Mouse (Mus musculus): Measurements from ENCODE around the gene Snd1. TPM values are rescaled to one million over a fixed set of nuclear protein-coding genes. Genes with fewer than 3 reads are reported as not detected.

Gene Snd1
- polyA plus RNA-seq, 1 experiment from 2014 or later: 113 TPM

GRCm38 (mm10) chr6:28464630-28465029 is 10.3 kb upstream of the Snd1 start:
- Histone ChIP-seq H3K27me3 (no peaks in the 10 kb centered on the region), H3K9ac (no peak overlapping the region), H3K27ac (0 out of 2 replicates have a peak overlapping the region, but pooled peaks have one; percentile 18), H3K4me2 (replicated peaks) (no peak overlapping the region), H3K4me1 (peaks cover 5% of the 10 kb centered on the region; the same call in 1 of the 2 replicates), H3K9me3 (replicated peaks) (no peaks in the 10 kb centered on the region), H3K4me3 (no peak overlapping the region), H3K36me3 (no peaks in the 10 kb centered on the region)
- 29% methylated on average over 6 of the region's 6 CpGs for WGBS
- peak; percentile 61; the same call in 1 of the 2 replicates for ATAC-seq (ENCODE audit: low FRiP score)

GRCm38 (mm10) chr6:28470017-28470602 is 4.8 kb upstream of the Snd1 start:
- Histone ChIP-seq H3K4me2 (replicated peaks) (no peak overlapping the region), H3K4me1 (no peaks in the 10 kb centered on the region), H3K27me3 (no peaks in the 10 kb centered on the region), H3K27ac (no peak overlapping the region), H3K9me3 (replicated peaks) (no peaks in the 10 kb centered on the region), H3K36me3 (no peaks in the 10 kb centered on the region), H3K4me3 (no peak overlapping the region), H3K9ac (no peak overlapping the region)
- WGBS: 63% methylated on average over 4 of the region's 4 CpGs
- ATAC-seq (ENCODE audit: low FRiP score): no peak

GRCm38 (mm10) chr6:28470621-28471020 is 4.3 kb upstream of the Snd1 start:
- no peaks in the 10 kb centered on the region for H3K36me3 ChIP-seq
- H3K4me1 ChIP-seq: no peaks in the 10 kb centered on the region
- no peak overlapping the region for H3K4me3 ChIP-seq
- H3K9ac ChIP-seq: no peak overlapping the region
- H3K27me3 ChIP-seq: no peaks in the 10 kb centered on the region
- H3K27ac ChIP-seq: no peak overlapping the region
- H3K9me3 ChIP-seq (replicated peaks): no peaks in the 10 kb centered on the region
- ATAC-seq (ENCODE audit: low FRiP score): no peak
- WGBS: 84% methylated on average over 5 of the region's 5 CpGs
- no peak overlapping the region for H3K4me2 ChIP-seq (replicated peaks)

- no peaks in the 10 kb centered on the region for H3K4me1 ChIP-seq
Measured at GRCm38 (mm10) chr6:28471284-28472035, 3.5 kb upstream of the Snd1 start.

DNA sequence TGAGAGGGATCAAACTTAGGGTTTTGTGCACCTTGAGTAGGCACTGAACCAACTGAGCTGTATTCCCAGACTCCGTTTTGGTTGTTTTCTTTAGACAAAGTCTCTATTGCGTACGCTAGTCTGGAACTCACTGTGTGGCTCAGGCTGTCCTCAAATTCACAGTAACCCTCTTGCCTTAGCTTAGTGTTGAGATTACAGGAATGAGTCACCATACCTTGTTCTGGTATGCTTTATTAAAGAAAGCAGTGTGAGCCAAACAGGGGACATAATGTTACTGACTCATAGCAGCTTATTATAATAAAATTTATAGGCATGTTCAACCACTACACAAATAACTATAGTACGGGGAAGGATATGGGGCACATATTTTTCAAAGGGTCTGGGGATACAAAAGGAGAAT is 728 bp upstream of the Snd1 start:
- no peaks in the 10 kb centered on the region for H3K36me3 ChIP-seq
- no peak overlapping the region for H3K9ac ChIP-seq
- ATAC-seq (ENCODE audit: low FRiP score): no peak
- no peak overlapping the region for H3K27ac ChIP-seq
- H3K27me3 ChIP-seq: no peaks in the 10 kb centered on the region
- no peaks in the 10 kb centered on the region for H3K9me3 ChIP-seq (replicated peaks)
- H3K4me1 ChIP-seq: 0 out of 2 replicates have a peak, but pooled peaks cover 4% of the 10 kb centered on the region
- WGBS: 86% methylated on average over 4 of the region's 4 CpGs
- no peak overlapping the region for H3K4me3 ChIP-seq
- no peak overlapping the region for H3K4me2 ChIP-seq (replicated peaks)

More at GRCm38 (mm10) chr6:28471284-28472035, 3.5 kb upstream of the Snd1 start:
- no peak for ATAC-seq (ENCODE audit: low FRiP score)
- Histone ChIP-seq H3K4me2 (replicated peaks) (no peak overlapping the region), H3K9ac (no peak overlapping the region), H3K27me3 (no peaks in the 10 kb centered on the region), H3K9me3 (replicated peaks) (no peaks in the 10 kb centered on the region), H3K27ac (no peak overlapping the region), H3K4me3 (no peak overlapping the region), H3K36me3 (no peaks in the 10 kb centered on the region)
- WGBS: 87% methylated on average over 9 of the region's 9 CpGs

DNA sequence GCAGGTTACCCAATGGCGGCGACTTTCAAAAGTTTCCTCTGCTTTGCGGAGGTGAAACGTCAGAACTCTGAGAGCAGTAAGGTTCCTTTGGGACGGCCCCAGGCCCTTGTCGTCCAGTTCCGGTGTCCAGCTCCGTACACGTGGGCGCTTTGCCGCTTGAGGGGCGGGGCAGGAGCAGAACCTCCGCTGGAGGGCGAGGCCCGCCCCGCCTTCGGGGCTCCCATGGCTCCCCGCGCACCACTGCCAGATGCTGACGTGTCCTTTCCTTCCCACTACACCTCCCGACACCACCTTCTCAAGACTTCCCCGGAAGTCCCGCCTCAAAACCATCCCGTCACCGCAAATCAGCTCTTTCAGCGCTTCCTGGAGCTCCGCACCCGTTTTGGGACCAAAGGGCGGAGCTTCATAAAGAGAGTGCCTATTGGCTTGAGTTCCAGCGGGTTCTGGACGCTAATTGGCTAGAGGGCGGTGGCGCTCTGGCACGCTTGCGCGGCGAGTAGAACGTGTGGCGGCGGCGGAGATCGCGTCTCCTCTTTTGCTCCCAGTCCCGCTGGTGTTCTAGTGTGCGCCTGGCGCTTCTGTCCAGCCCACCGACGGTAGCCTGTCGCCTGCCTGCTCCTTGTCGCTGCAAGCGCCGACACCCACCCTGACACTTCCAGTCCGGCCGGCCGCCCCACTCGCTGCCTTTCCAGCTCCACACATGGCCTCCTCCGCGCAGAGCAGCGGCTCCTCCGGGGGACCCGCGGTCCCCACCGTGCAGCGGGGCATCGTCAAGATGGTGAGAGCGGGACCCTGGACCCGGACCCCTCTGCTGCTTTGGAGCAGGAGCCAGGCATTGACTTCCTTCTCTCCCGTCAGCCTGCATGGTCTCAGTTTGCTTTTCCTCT is 5.2 kb downstream of the Snd1 start:
- ATAC-seq (ENCODE audit: low FRiP score): peak; percentile 100
- under 1% methylated on average over 68 of the region's 68 CpGs for WGBS

DNA sequence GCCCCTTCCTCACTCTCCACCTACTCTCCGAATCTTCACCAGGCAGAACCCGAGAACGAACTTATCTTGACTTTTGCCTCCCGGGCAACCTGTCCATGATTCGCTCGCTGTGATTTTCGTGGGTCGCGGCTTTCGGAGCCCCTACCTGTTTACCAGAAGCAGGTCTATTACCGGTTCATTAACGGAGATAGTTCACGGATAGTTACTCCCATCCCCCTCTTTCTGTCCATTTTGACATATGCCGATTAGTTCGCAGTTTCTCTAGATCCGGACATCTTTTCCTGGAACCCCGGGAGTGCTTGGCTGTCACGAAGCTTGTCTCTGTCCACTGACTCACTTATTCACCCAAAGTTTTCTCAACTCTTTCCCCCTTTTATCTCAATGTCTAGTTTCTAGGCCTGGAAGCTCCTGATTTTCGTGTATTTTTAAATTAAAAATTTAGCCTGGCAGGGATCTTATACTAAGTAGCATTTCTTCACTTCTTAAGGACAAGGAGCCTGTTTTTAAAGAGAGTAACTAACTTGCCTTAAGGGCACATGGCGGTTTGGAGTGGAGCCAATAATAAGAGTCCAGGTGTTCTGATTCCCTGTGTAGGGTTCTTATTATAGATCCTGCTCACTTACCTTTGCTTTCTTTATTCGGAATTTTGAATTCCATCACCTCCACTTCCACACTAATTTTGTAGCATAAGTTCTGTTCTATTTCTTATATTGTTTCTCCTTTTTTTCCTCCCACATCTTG is 6.0 kb downstream of the Snd1 start:
- 8% methylated on average over 21 of the region's 21 CpGs for whole genome bisulfite sequencing
- Histone ChIP-seq H3K27me3 (no peaks in the 10 kb centered on the region), H3K4me1 (peaks cover 28% of the 10 kb centered on the region), H3K9ac (peak overlapping the region; percentile 80), H3K4me3 (peak overlapping the region; percentile 93), H3K36me3 (0 out of 2 replicates have a peak, but pooled peaks cover 4% of the 10 kb centered on the region), H3K4me2 (replicated peaks) (peak overlapping the region; percentile 77), H3K27ac (peak overlapping the region; percentile 81; the same call in 1 of the 2 replicates), H3K9me3 (replicated peaks) (no peaks in the 10 kb centered on the region)
- ATAC-seq (ENCODE audit: low FRiP score): no peak

More for the DNA sequence above, 5.2 kb downstream of the Snd1 start:
- Histone ChIP-seq H3K27ac (peak overlapping the region; percentile 81), H3K36me3 (0 out of 2 replicates have a peak, but pooled peaks cover 4% of the 10 kb centered on the region), H3K27me3 (no peaks in the 10 kb centered on the region), H3K9ac (peak overlapping the region; percentile 80), H3K4me1 (peaks cover 24% of the 10 kb centered on the region), H3K4me2 (replicated peaks) (peak overlapping the region; percentile 77), H3K9me3 (replicated peaks) (no peaks in the 10 kb centered on the region), H3K4me3 (peak overlapping the region; percentile 93)

- H3K27ac ChIP-seq: no peak overlapping the region
- no peak overlapping the region for H3K9ac ChIP-seq
- WGBS: 88% methylated on average over 4 of the region's 4 CpGs
- H3K4me3 ChIP-seq: no peak overlapping the region
- no peak overlapping the region for H3K4me2 ChIP-seq (replicated peaks)
- no peak for ATAC-seq (ENCODE audit: low FRiP score)
- 0 out of 2 replicates have a peak, but pooled peaks cover 4% of the 10 kb centered on the region for H3K36me3 ChIP-seq
- H3K9me3 ChIP-seq (replicated peaks): no peaks in the 10 kb centered on the region
- peaks cover 28% of the 10 kb centered on the region for H3K4me1 ChIP-seq
- no peaks in the 10 kb centered on the region for H3K27me3 ChIP-seq
Measured at GRCm38 (mm10) chr6:28482711-28483315, 7.9 kb downstream of the Snd1 start.

GRCm38 (mm10) chr6:28486008-28486407 is 11.1 kb downstream of the Snd1 start:
- no peak for ATAC-seq (ENCODE audit: low FRiP score)
- WGBS: 95% methylated on average over 2 of the region's 2 CpGs
- no peak overlapping the region for H3K27ac ChIP-seq

DNA sequence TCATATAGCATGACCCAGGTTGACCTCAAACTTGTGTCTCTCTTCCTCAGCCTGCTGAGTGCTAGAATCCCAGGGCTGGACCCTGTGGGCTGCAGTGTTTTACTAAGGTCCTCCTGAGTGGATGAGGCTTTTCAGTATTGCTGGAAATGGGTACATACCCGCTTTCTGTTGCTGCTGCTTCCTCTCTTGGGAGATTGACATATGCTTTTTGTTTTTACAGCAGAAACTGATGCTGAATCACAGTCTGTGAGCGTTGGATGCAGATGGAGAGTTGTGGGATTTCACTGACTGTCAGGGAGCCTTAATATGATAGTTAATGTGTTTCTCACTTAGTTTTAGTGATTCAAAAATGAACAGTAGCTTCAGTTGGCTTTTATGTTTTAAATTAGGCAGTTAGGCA is 11.5 kb downstream of the Snd1 start:
- no peak for ATAC-seq (ENCODE audit: low FRiP score)
- Histone ChIP-seq H3K27me3 (no peaks in the 10 kb centered on the region), H3K4me1 (peaks cover 14% of the 10 kb centered on the region), H3K27ac (no peak overlapping the region), H3K4me2 (replicated peaks) (no peak overlapping the region), H3K9ac (no peak overlapping the region), H3K9me3 (replicated peaks) (no peaks in the 10 kb centered on the region), H3K4me3 (no peak overlapping the region), H3K36me3 (0 out of 2 replicates have a peak, but pooled peaks cover 11% of the 10 kb centered on the region)
- 67% methylated on average over 2 of the region's 2 CpGs for WGBS

More at GRCm38 (mm10) chr6:28486008-28486407, 11.1 kb downstream of the Snd1 start:
- H3K36me3 ChIP-seq: 0 out of 2 replicates have a peak, but pooled peaks cover 11% of the 10 kb centered on the region
- H3K4me1 ChIP-seq: peaks cover 19% of the 10 kb centered on the region
- no peak overlapping the region for H3K9ac ChIP-seq
- H3K4me2 ChIP-seq (replicated peaks): no peak overlapping the region
- no peak overlapping the region for H3K4me3 ChIP-seq
- no peaks in the 10 kb centered on the region for H3K9me3 ChIP-seq (replicated peaks)
- no peaks in the 10 kb centered on the region for H3K27me3 ChIP-seq

- H3K36me3 ChIP-seq: 0 out of 2 replicates have a peak, but pooled peaks cover 7% of the 10 kb centered on the region
- no peak overlapping the region for H3K4me2 ChIP-seq (replicated peaks)
- no peaks in the 10 kb centered on the region for H3K9me3 ChIP-seq (replicated peaks)
- H3K9ac ChIP-seq: no peak overlapping the region
- no peaks in the 10 kb centered on the region for H3K27me3 ChIP-seq
- peaks cover 10% of the 10 kb centered on the region for H3K4me1 ChIP-seq
- no peak overlapping the region for H3K4me3 ChIP-seq
- 87% methylated on average over 7 of the region's 7 CpGs for WGBS
- H3K27ac ChIP-seq: no peak overlapping the region
- ATAC-seq (ENCODE audit: low FRiP score): no peak
Measured at GRCm38 (mm10) chr6:28486905-28487304, 12.0 kb downstream of the Snd1 start.
